Mouse (Mus musculus): ENCODE results near the gene Tbc1d14. TPM values are rescaled to one million over a fixed set of nuclear protein-coding genes. Genes with fewer than 3 reads are reported as not detected.

Tbc1d14 gene
- polyA plus RNA-seq, 1 experiment from 2014 or later = 39.7 TPM

DNA sequence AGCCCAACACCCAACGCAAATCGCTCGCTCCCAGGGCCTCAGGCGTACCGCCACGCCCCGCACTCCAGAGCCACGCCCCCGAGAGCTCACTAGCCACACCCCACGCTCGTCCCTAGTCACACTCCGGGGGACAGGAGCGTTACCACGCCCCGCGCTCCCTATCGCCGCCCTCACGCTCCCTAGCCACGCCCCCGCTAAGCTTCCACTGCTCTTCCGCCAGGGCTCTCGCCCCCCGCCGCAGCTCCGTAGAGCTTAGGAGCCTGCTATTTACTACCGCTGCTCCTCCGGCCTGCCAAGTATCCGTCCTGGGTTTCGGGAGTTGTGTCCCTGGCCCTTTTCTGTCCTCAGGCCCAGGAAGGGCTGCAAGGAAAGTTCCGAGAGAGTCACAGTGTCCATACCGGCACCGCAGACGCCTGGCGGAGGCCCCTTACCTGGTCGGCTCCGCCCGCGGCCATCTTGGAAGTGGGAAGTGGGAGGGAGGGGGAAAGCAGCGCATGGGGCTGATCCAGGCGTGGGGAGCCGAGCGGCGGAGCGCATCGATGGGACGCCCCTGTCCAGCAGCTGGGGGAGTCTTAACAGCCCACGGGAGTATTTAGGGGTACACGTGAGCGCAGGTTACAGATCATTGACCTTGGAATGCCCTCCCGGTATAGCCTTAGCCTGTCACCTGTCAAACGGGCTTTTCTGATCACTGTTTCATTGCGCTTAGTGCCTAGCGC is 11.0 kb downstream of the Tbc1d14 start:
- ATAC-seq (replicated peaks; ENCODE audit: low FRiP score, low read depth) = peak; percentile 96
- no peaks in the 10 kb centered on the region for H3K27me3 ChIP-seq (ENCODE audit: insufficient read depth, low read length)
- H3K27ac ChIP-seq = peak overlapping the region; percentile 92
- H3K4me1 ChIP-seq (replicated peaks; ENCODE audit: insufficient read depth, low read length) = peaks cover 11% of the 10 kb centered on the region; the same call in 1 of the 2 replicates
- 2% methylated on average over 54 of the region's 54 CpGs for WGBS
- 0 out of 2 replicates have a peak, but pooled peaks have one; percentile 26 for TF ChIP-seq CTCF (IDR thresholded peaks at IDR 0.05; ENCODE audit: low read depth)
- peak overlapping the region; percentile 86 for H3K9ac ChIP-seq (ENCODE audit: low read depth, low read length)
- peak overlapping the region; percentile 92 for H3K4me2 ChIP-seq (ENCODE audit: low read length)
- DNase-seq (ENCODE audit: low spot score) = peak; percentile 100
- H3K4me3 ChIP-seq (replicated peaks; ENCODE audit: low read depth, low read length) = peak overlapping the region; percentile 83
- no peaks in the 10 kb centered on the region for H3K9me3 ChIP-seq (replicated peaks; ENCODE audit: low read length)
- H3K36me3 ChIP-seq (ENCODE audit: insufficient read depth, low read length) = no peaks in the 10 kb centered on the region

DNA sequence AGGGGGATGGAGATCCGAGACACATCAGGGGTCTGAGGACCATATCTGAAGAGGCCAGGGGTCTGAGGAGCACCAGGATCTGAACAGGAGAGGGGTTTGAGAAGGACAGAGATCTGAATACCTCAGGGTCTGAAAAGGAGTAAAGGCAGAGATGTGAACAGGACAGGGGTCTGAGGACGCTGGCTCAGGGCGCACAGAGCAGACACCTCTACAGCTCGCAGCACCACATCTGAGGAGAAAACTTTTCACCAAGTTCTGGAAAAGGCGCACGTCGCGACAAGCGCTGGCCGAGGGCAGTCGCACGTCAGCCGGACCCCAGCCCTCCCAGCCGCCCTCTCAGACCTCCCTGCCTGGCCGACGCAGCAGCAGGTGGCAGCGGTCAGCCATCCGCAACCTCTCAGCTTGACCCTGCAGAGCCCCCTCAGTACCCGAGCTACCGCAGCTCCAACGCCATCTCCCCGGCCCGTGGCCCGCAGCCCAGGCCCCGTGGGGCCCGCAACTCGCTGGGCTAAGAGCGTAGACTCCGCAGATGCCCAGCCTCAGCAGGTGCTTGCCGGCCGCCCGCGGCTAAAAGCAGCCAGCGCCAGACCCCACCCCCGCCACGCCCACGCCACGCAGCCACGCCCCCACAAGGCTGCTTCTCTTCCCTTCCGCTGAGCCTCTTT is 11.7 kb downstream of the Tbc1d14 start:
- under 1% methylated on average over 39 of the region's 40 CpGs for WGBS
- H3K9ac ChIP-seq (ENCODE audit: low read depth, low read length) = peak overlapping the region; percentile 71
- DNase-seq (ENCODE audit: low spot score) = no peak
- H3K27me3 ChIP-seq (ENCODE audit: insufficient read depth, low read length) = no peaks in the 10 kb centered on the region
- peaks cover 11% of the 10 kb centered on the region; the same call in 1 of the 2 replicates for H3K4me1 ChIP-seq (replicated peaks; ENCODE audit: insufficient read depth, low read length)
- no peaks in the 10 kb centered on the region for H3K36me3 ChIP-seq (ENCODE audit: insufficient read depth, low read length)
- H3K9me3 ChIP-seq (replicated peaks; ENCODE audit: low read length) = no peaks in the 10 kb centered on the region
- H3K27ac ChIP-seq = peak overlapping the region; percentile 70; the same call in 1 of the 2 replicates
- TF ChIP-seq CTCF (IDR thresholded peaks at IDR 0.05; ENCODE audit: low read depth) = no peak
- ATAC-seq (replicated peaks; ENCODE audit: low FRiP score, low read depth) = no peak
- peak overlapping the region; percentile 92 for H3K4me2 ChIP-seq (ENCODE audit: low read length)
- peak overlapping the region; percentile 83 for H3K4me3 ChIP-seq (replicated peaks; ENCODE audit: low read depth, low read length)

DNA sequence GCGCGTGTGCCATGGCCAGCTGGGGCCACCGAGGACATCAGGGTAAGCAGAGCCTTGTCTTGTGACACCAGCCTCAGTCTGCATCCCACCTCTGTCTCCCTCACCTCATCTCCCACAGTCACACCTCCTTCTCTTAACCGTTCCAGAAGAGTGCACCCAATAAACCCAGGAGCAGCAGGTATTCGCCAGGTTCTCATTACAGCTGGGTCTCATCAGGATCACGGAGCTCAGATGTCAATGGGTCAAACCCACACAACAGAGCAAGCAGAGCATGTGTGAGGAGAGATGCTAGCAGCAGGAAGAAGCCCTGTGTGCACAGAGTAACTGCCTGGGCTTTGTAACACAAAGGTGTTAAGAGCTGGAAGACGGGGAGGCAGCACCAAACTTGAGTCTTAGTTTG is 13.1 kb downstream of the Tbc1d14 start:
- peak overlapping the region; percentile 83; the same call in 1 of the 2 replicates for H3K4me3 ChIP-seq (replicated peaks; ENCODE audit: low read depth, low read length)

DNA sequence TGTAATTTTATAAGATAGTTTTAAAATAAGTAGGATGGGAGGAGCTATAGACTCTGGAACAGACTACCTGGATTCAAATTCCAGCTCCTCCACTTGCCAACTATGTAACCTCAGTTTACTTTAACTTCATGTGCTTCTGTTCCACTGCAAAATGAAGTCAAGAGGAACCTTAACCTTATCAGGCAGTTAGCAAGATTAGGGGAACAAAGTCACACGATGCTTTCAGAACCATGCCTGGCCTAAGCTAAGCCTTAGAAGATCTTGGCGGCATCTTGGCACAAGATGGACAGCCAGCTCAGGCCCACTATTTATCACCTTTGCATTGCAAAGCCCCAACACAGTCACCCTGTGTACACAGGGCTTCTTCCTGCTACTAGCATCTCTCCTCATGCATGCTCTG is 14.1 kb downstream of the Tbc1d14 start:
- H3K9ac ChIP-seq (ENCODE audit: low read depth, low read length) = no peak overlapping the region
- no peak for TF ChIP-seq CTCF (IDR thresholded peaks at IDR 0.05; ENCODE audit: low read depth)
- H3K27me3 ChIP-seq (ENCODE audit: insufficient read depth, low read length) = no peaks in the 10 kb centered on the region
- no peak overlapping the region for H3K4me3 ChIP-seq (replicated peaks; ENCODE audit: low read depth, low read length)
- DNase-seq (ENCODE audit: low spot score) = no peak
- H3K27ac ChIP-seq = no peak overlapping the region
- ATAC-seq (replicated peaks; ENCODE audit: low FRiP score, low read depth) = no peak
- H3K4me1 ChIP-seq (replicated peaks; ENCODE audit: insufficient read depth, low read length) = peaks cover 27% of the 10 kb centered on the region
- no peaks in the 10 kb centered on the region for H3K36me3 ChIP-seq (ENCODE audit: insufficient read depth, low read length)
- 65% methylated on average over 2 of the region's 2 CpGs for WGBS
- H3K4me2 ChIP-seq (ENCODE audit: low read length) = no peak overlapping the region
- H3K9me3 ChIP-seq (replicated peaks; ENCODE audit: low read length) = no peaks in the 10 kb centered on the region

More for the DNA sequence above, 13.1 kb downstream of the Tbc1d14 start:
- no peak for DNase-seq (ENCODE audit: low spot score)
- Histone ChIP-seq H3K27ac (peak overlapping the region; percentile 19; the same call in 1 of the 2 replicates), H3K9me3 (replicated peaks; ENCODE audit: low read length) (no peaks in the 10 kb centered on the region), H3K27me3 (ENCODE audit: insufficient read depth, low read length) (no peaks in the 10 kb centered on the region), H3K9ac (ENCODE audit: low read depth, low read length) (no peak overlapping the region), H3K36me3 (ENCODE audit: insufficient read depth, low read length) (no peaks in the 10 kb centered on the region), H3K4me1 (replicated peaks; ENCODE audit: insufficient read depth, low read length) (peaks cover 17% of the 10 kb centered on the region; the same call in 1 of the 2 replicates), H3K4me2 (ENCODE audit: low read length) (peak overlapping the region; percentile 92)
- WGBS = 38% methylated on average over 7 of the region's 7 CpGs
- no peak for TF ChIP-seq CTCF (IDR thresholded peaks at IDR 0.05; ENCODE audit: low read depth)
- no peak for ATAC-seq (replicated peaks; ENCODE audit: low FRiP score, low read depth)

DNA sequence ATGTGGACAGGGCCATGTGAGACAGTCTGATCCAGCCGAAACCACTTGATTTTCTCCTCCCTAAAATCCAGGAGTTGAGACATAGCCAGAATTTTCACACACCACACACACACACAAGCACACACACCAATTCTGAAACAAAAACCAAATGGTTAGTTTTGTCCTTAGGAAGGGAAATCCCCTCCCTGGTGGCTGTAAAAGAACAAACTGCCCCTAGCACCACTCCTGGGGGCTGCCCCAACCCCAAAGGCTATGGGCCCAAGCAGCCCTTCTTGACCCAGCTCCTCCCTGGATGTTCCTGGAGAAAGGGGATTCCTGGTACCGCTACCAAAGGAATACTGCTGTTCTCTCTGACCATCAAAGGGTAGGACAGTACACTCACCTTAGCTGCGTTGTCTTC is 16.6 kb downstream of the Tbc1d14 start:
- H3K4me3 ChIP-seq (replicated peaks; ENCODE audit: low read depth, low read length) = no peak overlapping the region
- peaks cover 28% of the 10 kb centered on the region for H3K4me1 ChIP-seq (replicated peaks; ENCODE audit: insufficient read depth, low read length)
- 94% methylated on average over 3 of the region's 3 CpGs for WGBS
- no peaks in the 10 kb centered on the region for H3K27me3 ChIP-seq (ENCODE audit: insufficient read depth, low read length)
- peaks cover 2% of the 10 kb centered on the region; the same call in 1 of the 2 replicates for H3K36me3 ChIP-seq (ENCODE audit: insufficient read depth, low read length)
- ATAC-seq (replicated peaks; ENCODE audit: low FRiP score, low read depth) = no peak
- no peaks in the 10 kb centered on the region for H3K9me3 ChIP-seq (replicated peaks; ENCODE audit: low read length)
- H3K9ac ChIP-seq (ENCODE audit: low read depth, low read length) = no peak overlapping the region
- no peak for DNase-seq (ENCODE audit: low spot score)
- no peak overlapping the region for H3K4me2 ChIP-seq (ENCODE audit: low read length)
- H3K27ac ChIP-seq = no peak overlapping the region
- no peak for TF ChIP-seq CTCF (IDR thresholded peaks at IDR 0.05; ENCODE audit: low read depth)

DNA sequence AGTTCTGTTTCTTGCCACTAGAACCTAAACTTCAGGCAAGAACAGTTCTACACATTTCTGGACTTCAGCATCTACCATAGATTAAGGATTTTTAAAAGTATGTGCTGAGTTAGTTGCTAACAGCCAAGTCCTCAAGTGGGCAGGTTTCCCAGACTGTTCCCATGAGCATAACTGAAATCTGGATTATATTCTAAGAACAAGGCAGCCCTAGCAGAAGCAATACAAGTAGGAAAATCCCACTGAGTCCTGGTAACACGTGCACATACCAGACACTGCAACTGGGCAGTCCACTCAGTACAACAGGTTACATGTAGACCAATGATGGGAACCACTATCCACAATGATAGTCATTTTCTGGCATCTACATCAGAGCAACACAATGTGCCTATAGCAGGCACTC is 17.3 kb downstream of the Tbc1d14 start:
- H3K9ac ChIP-seq (ENCODE audit: low read depth, low read length) = no peak overlapping the region
- ATAC-seq (replicated peaks; ENCODE audit: low FRiP score, low read depth) (no peak), DNase-seq (ENCODE audit: low spot score) (no peak)
- H3K4me1 ChIP-seq (replicated peaks; ENCODE audit: insufficient read depth, low read length) = peaks cover 28% of the 10 kb centered on the region
- 79% methylated on average over 1 of the region's 1 CpGs for WGBS
- no peaks in the 10 kb centered on the region for H3K9me3 ChIP-seq (replicated peaks; ENCODE audit: low read length)
- H3K27me3 ChIP-seq (ENCODE audit: insufficient read depth, low read length) = no peaks in the 10 kb centered on the region
- H3K4me3 ChIP-seq (replicated peaks; ENCODE audit: low read depth, low read length) = no peak overlapping the region
- no peak overlapping the region for H3K4me2 ChIP-seq (ENCODE audit: low read length)
- peaks cover 9% of the 10 kb centered on the region; the same call in 1 of the 2 replicates for H3K36me3 ChIP-seq (ENCODE audit: insufficient read depth, low read length)
- H3K27ac ChIP-seq = peak overlapping the region; percentile 78; the same call in 1 of the 2 replicates
- TF ChIP-seq CTCF (IDR thresholded peaks at IDR 0.05; ENCODE audit: low read depth) = no peak
